Mouse (Mus musculus): Measurements from ENCODE around the gene Tcf7l2.

GRCm38 (mm10) chr19:55909039-55909438, 167.4 kb downstream of the Tcf7l2 start:
- peak; percentile 37 for TF ChIP-seq CTCF (IDR thresholded peaks at IDR 0.05; ENCODE audit: low read depth)
- no peak for TF ChIP-seq EP300 (IDR thresholded peaks at IDR 0.05; ENCODE audit: low read depth)

Measured in heart, postnatal 0 days (tissue).